Mouse (Mus musculus) heart, adult 2 months (tissue): ENCODE results near the gene Rhd. TPM values are rescaled to one million over a fixed set of nuclear protein-coding genes. Genes with fewer than 3 reads are reported as not detected.
"Not testable (repeated sequence)": the region's sequence is repeated elsewhere in the genome, so short reads cannot be mapped to it uniquely, and the experiment has no call there.

ENCODE experiments used
- DNase-seq, 2 experiments: peaks; one replicate each; pipeline ENCODE4 v3.0.0; 2021
- H3K27ac ChIP-seq: fragments of 200-600 bp; 2 replicates; pipeline ENCODE4 v1.8.1; 2022
- H3K27me3 ChIP-seq: fragments of 200-500 bp; 2 replicates; pipeline ENCODE4 v1.6.1; 2012; ENCODE audit warnings: mild to moderate bottlenecking, low read length, inconsistent platforms, mixed read lengths; ENCODE audit not compliant: control insufficient read depth, insufficient read depth
- H3K36me3 ChIP-seq: fragments of 200-500 bp; 2 replicates; pipeline ENCODE4 v1.6.1; 2012; ENCODE audit warnings: low read length, inconsistent platforms; ENCODE audit not compliant: control insufficient read depth, insufficient read depth
- H3K4me1 ChIP-seq: fragments of 200-500 bp; 2 replicates; pipeline ENCODE4 v1.6.1; 2011; ENCODE audit warnings: low read length; ENCODE audit not compliant: control insufficient read depth, insufficient read depth
- H3K4me3 ChIP-seq: fragments of 200-600 bp; 2 replicates; pipeline ENCODE4 v1.8.1; 2022
- H3K79me2 ChIP-seq: fragments of 200-500 bp; replicated peaks from 2 replicates; pipeline ENCODE4 v1.6.1; 2012; ENCODE audit warnings: mild to moderate bottlenecking, inconsistent platforms, low read length, moderate library complexity, mixed read lengths; ENCODE audit not compliant: control insufficient read depth, insufficient read depth
- H3K9ac ChIP-seq: fragments of 200-500 bp; 2 replicates; pipeline ENCODE4 v1.6.1; 2012; ENCODE audit warnings: low read depth, mild to moderate bottlenecking, control low read depth, inconsistent platforms, low read length, mixed read lengths
- CTCF ChIP-seq: fragments of 200-600 bp; IDR thresholded peaks from 2 replicates; pipeline ENCODE4 v1.8.1; 2022; ENCODE audit warnings: antibody characterized with exemption, mild to moderate bottlenecking, moderate library complexity
- EP300 ChIP-seq: fragments of 200-500 bp; IDR thresholded peaks from 2 replicates; pipeline ENCODE4 v1.6.1; 2011; ENCODE audit warnings: low read depth, low read length, control low read depth; ENCODE audit not compliant: insufficient read depth
- POLR2A ChIP-seq: fragments of 200-500 bp; IDR thresholded peaks from 2 replicates; pipeline ENCODE4 v1.6.1; 2011; ENCODE audit warnings: mild to moderate bottlenecking, low read depth, low read length, control low read depth; ENCODE audit not compliant: insufficient read depth
- WGBS: fragments of 180-500 bp; shearing (Covaris S2); methylation state at CpG from one replicate; pipeline ENCODE4 v1.1.7; 2018; 5-methylcytosine and 5-hydroxymethylcytosine counted together
- intact Hi-C: fragments of 180-260 bp; cut with DNase I; formaldehyde crosslinking; loops from one replicate; pipeline ENCODE4 v1.15.1; 2025
- polyA plus RNA-seq: library from polyadenylated mRNA; depleted of rRNA; stranded (reverse); fragments of >200 nt; gene quantifications from 2 replicates; pipeline ENCODE4 v1.2.3, GENCODE M21; 2012
- total RNA-seq, 2 experiments: library from RNA; stranded (reverse); gene quantifications; 2 replicates each; pipeline ENCODE4 v1.2.3; 2021

Gene Rhd
- total and polyA plus RNA-seq, 3 experiments, result 3.2 to 6.0 (median 5.7) TPM

DNA sequence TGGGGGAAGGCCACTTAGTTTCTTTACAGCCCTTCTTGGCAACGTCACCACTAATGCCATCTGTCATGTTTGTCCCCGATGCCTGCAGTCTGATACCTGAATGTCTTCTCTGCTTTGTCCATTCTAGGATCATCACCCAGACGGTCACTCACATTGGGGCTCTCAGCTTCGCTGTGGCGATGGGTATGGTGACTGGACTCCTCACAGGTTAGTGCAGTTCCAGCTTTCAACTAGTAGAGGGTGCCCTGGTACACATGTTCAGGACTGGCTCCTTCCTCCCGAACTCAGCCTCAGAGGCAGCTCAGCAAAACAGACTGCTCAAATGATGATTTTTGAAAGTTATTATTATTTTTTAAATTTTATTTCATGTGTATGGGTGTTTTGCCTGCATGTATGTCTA lies 27.8 kb downstream of the Rhd start:
- intact Hi-C loops, result loop anchor here (5.0 kb wide), 1 partner anchor 315 kb away; no protein-coding TSS in a partner anchor
- Histone ChIP-seq H3K79me2 (no peaks in the 10 kb centered on the region), H3K36me3 (no peaks in the 10 kb centered on the region), H3K9ac (no peak overlapping the region), H3K4me1 (no peaks in the 10 kb centered on the region), H3K27ac (no peak overlapping the region), H3K4me3 (no peak overlapping the region), H3K27me3 (no peaks in the 10 kb centered on the region)
- peak; percentile 56 to 68 for DNase-seq
- TF ChIP-seq POLR2A (no peak), CTCF (peak; percentile 89), EP300 (no peak)
- WGBS, result 77% methylated on average over 6 of the region's 6 CpGs

DNA sequence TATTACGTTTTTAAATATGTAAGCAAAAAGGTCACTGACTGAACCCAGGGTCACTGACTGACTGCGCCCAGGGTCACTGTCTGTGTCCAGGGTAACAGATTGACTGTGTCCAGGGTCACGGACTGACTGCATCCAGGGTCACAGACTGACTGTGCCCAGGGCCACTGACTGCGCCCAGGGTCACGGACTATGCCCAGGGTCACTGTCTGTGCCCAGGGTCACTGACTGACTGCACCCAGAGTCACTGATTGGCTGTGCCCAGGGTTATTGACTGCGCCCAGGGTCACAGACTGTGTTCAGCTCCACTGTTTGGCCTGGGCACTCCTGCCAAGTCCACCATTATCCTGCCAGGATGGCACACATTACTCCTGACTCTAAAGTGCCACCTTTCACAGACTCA lies 32.9 kb downstream of the Rhd start:
- no peak overlapping the region for H3K4me3 ChIP-seq
- H3K36me3 ChIP-seq, result no peaks in the 10 kb centered on the region
- H3K9ac ChIP-seq, result no peak overlapping the region
- H3K27ac ChIP-seq, result no peak overlapping the region
- TF ChIP-seq POLR2A (no peak), CTCF (no peak), EP300 (no peak)
- no peaks in the 10 kb centered on the region for H3K27me3 ChIP-seq
- intact Hi-C loops, result no loop called here
- H3K4me1 ChIP-seq, result no peaks in the 10 kb centered on the region
- H3K79me2 ChIP-seq, result no peaks in the 10 kb centered on the region
- 89% methylated on average over 6 of the region's 6 CpGs for WGBS
- no peak for DNase-seq

DNA sequence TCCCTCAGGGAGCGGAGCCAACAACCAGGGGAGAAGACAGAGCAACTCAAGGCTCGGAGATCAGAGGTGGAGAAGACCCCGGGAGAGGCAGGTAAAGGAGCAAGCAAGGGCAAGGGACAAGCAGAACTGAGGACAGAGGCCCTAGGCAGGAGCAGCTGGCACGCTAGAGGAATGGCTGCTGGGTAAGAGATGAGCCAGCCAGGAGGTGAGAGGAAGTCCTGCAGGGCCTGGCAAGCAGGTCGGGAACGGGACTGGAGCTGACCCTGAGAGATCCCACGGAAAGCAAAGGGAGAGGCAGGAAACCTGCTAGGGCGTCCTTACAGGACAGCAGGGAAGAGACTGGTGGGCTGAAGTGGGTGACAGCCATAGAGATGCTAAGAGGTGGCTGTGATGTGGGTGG lies 36.8 kb downstream of the Rhd start:
- no peak overlapping the region for H3K4me3 ChIP-seq
- no peaks in the 10 kb centered on the region for H3K36me3 ChIP-seq
- no peaks in the 10 kb centered on the region for H3K79me2 ChIP-seq
- no peaks in the 10 kb centered on the region for H3K27me3 ChIP-seq
- no peak overlapping the region for H3K9ac ChIP-seq
- intact Hi-C loops, result no loop called here
- DNase-seq, result no peak
- no peak overlapping the region for H3K27ac ChIP-seq
- 90% methylated on average over 8 of the region's 8 CpGs for WGBS
- no peaks in the 10 kb centered on the region for H3K4me1 ChIP-seq
- TF ChIP-seq POLR2A (no peak), EP300 (no peak), CTCF (no peak)

DNA sequence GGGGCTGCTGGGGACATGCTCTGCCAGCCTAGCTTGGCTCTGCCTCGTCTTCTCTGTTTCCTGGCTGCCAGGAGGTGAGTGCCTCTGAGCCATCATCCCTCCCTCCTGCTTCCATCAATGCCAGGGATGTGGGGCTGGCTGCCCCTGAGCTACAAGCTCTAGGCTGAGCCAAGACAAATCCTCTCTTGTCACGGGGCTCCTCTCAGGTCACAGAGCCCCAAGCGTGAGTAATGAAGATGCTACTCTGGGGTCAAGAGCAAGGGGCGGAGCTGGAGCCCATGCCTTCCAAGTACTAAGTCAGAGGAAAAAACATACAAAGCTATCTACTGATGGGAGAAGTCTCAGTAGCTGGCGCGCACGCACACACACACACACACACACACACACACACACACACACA lies 38.7 kb downstream of the Rhd start:
- WGBS, result 78% methylated on average over 7 of the region's 7 CpGs
- TF ChIP-seq EP300, result no peak
- no peak for TF ChIP-seq POLR2A
- TF ChIP-seq CTCF, result no peak
- H3K4me1 ChIP-seq, result no peaks in the 10 kb centered on the region
- no peak overlapping the region for H3K9ac ChIP-seq
- no peaks in the 10 kb centered on the region for H3K36me3 ChIP-seq
- no peak for DNase-seq
- no peak overlapping the region for H3K4me3 ChIP-seq
- H3K79me2 ChIP-seq, result no peaks in the 10 kb centered on the region
- H3K27me3 ChIP-seq, result no peaks in the 10 kb centered on the region
- intact Hi-C loops, result no loop called here
- H3K27ac ChIP-seq, result no peak overlapping the region

DNA sequence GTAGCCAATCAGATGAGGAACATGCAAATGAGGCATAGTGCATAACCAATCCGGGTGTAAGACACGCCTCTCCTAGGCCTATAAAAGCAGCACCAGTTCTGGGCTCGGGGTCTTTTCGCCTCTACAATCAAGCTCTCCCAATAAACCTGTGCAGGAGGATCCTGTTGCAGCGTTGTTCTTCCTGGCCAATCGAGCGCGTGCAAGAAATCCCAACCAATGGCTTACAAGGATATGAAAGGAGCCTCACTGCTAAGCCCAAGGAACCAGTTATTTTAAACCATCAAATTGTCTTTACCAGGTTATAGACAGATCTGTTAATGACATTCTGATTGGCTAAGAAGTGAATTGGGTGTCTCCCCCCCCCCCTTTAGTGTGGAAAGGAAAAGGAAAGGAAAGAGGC lies 47.1 kb downstream of the Rhd start:
- H3K36me3 ChIP-seq, H3K79me2 ChIP-seq, intact Hi-C loops, H3K9ac ChIP-seq, H3K27me3 ChIP-seq, H3K4me1 ChIP-seq, DNase-seq, H3K4me3 ChIP-seq, H3K27ac ChIP-seq: not testable (repeated sequence)
- 96% methylated on average over 8 of the region's 8 CpGs for WGBS

DNA sequence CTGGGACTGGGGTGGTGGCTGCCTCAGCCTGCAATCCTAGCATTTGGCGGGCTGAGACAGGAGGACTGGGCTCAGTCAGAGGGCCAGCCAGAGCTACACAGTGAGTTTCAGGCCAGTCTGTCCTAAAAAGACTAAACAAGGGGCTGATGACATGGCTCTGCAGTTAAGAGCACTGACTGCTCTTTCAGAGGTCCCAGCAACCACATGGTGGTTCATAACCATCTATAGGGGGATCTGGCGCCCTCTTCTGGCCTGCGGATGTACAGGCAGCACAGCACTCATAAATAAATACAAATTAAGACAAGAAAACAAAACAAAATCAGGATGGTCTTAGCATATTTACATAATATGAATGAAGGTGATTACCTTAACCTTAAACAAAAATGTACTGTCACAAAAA lies 49.1 kb downstream of the Rhd start:
- no peaks in the 10 kb centered on the region; the same call in none of the 2 replicates for H3K79me2 ChIP-seq
- H3K27me3 ChIP-seq, result no peaks in the 10 kb centered on the region
- WGBS, result 38% methylated on average over 3 of the region's 3 CpGs
- H3K4me3 ChIP-seq, result no peak overlapping the region; the same call in 1 of the 2 replicates
- no peak overlapping the region for H3K27ac ChIP-seq
- H3K9ac ChIP-seq, result no peak overlapping the region; the same call in 1 of the 2 replicates
- intact Hi-C loops, result no loop called here
- DNase-seq, result peak; percentile 68 to 81
- peaks cover 4% of the 10 kb centered on the region; the same call in 1 of the 2 replicates for H3K36me3 ChIP-seq
- H3K4me1 ChIP-seq, result peaks cover 10% of the 10 kb centered on the region
- TF ChIP-seq POLR2A (no peak), EP300 (0 out of 2 replicates have a peak, but pooled peaks have one; percentile 24), CTCF (peak; percentile 96)
